Mouse (Mus musculus) cerebellum, adult 18-20 months (tissue): ENCODE data around the gene Furin.

Source experiments
- DNase-seq, 2 experiments: peaks; one replicate each; pipeline ENCODE4 v3.0.0; 2021

The Furin gene

DNA sequence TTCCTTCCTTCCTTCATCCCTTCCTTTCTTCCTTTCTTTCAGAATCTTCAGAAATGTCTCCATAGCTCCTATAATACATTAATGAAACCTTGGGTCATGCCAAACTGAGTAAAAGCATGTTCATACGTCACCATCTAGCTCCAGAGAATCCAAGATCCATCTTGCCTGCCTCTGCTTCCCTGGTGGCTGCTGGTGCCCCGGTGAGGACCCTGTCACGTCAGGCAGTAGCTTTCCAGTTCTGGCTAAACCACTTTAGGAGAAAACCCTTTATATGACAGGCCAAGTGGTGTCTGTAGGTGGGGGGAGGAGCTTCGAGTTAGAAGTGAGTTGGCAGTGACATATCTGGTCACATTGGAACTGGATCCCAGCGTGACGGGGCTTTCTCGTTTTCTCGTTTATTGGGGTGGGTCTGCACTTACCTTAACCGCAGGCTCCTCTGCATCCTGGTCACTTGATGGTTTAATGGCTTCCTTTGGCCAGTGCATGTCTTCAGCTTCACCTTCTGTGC lies at the start of gene Furin:
TSS of gene Furin (minus strand) at position 249 of the 508 bp plus-strand sequence.
- no peak for DNase-seq

DNA sequence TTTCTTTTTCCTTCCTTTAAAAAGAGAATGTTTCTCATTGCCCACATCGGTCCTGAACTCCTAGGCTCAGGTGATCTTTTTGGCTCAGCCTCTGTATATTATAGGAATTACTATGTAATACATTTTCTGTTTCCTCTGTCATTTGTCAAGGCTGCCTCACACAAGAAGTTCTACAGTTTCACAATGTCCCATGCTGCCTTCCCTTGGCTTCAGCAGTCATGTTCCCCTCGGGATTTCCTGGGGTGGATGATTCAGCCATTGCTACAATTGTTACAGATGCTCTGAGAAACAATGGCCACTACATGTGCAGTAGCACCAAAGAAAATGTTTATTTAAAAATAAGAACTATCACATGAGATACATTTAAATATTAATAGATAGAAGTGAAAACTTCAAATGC lies 49.5 kb upstream of the Furin start:
- no peak for DNase-seq

GRCm38 (mm10) chr7:80453997-80454396 lies 48.8 kb upstream of the Furin start:
- no peak for DNase-seq

DNA sequence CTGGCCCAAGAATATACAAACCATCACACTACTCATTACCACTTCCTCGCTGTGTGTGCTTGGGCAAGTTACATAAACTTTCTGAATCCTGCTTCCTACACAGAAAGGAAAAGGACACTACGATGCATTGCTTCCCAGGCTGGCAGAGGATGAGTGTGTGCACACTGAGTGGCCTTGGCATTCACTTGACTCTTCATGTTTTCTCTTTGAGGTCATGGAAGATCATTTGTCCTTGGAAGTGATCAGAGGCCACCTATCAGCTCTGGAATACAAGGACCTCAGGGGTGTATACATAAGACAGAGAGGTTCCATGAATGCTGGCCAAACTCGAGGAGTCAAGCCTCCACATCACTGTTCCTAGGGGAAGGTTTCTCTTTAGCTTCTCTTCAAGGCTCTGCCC lies 47.9 kb upstream of the Furin start:
- DNase-seq: no peak

- no peak for DNase-seq
These were observed 47.0 kb upstream of the Furin start for GRCm38 (mm10) chr7:80452241-80452640.

GRCm38 (mm10) chr7:80451550-80452232 lies 46.5 kb upstream of the Furin start:
- no peak for DNase-seq

GRCm38 (mm10) chr7:80450354-80450753 lies 45.1 kb upstream of the Furin start:
- DNase-seq: no peak

DNA sequence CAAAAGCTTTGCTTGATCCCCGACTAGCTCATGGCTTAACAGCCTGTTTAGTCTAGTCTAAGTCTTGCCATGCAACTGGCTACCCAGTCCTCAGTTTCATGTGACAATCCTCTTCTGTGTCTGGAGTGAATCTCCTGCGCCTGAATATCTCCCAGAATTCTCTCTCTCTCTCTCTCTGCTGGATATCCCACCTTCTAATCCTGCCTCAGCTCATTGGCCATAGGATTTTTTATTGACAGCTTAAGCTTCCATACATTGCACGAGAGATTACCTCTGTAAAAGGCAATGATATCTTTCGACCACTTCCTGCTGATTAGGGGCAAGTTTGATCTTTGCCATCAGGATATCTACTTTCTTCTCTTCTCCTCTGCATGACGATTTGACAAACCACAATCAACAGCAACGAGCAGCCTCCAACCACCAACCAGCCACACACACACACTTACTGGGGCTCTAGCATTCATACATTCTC lies 44.4 kb upstream of the Furin start:
- DNase-seq: no peak

DNA sequence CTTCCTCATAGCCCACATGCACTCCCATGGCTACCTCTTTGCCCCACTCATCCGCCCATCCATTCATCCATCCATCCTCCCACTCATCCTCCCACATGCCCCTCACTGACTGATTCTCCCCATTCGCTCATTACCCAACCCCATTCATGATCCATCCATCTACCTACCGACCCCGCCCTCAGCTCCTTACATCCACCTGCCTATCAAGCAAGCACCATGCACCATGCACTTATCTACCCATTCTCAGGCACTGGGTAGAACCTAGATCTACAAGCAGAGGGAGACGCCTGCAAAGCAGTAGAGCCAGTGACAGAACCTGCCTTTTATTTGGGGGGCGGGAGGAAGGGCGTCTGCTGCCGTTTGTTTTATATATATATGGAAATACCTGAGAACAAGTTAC lies 42.1 kb upstream of the Furin start:
- no peak for DNase-seq

GRCm38 (mm10) chr7:80446221-80446878 lies 41.1 kb upstream of the Furin start:
- no peak for DNase-seq

- no peak for DNase-seq
These were observed 40.3 kb upstream of the Furin start for GRCm38 (mm10) chr7:80445492-80445891.

DNA sequence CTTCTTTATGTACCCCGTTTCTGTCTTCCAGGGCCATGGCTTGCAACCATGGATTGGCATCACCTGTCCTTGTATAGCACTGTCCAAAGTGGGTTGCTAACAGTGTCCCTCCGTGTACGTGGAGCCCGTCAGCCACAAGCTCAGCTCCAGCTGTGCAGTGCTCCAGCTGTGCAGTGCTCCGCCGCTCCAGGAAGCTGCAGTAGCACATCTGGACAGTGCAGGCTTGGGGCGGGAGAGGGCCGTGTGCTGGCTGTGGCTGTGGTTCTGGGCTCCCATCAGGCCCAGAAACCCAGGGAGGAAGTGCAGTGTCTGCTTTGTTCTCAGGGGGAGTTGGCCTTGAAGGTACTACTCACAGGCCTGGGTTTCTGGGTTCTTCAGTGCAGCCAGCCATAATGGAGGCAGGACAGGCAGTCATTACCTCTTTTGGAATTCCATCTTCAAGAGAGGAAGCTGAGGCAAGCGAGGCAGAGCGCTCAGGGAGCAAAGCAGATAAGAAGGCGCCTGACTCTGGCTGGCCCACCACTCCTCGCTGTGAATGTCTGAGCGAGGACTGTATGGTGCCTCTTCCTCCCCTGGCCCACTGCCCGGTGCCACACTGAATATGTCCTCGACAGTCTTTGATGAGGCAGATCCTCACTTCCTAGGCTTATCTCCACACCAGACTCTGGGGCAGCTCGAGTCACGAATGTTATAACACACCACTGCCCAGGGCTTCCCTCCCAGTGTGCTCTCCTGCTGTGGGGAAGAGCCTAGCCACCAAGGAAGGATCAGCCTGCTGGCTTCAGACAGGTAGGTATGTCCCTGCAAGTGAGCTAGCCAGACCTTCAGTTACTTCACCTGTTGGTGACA lies 39.4 kb upstream of the Furin start:
- no peak for DNase-seq

DNA sequence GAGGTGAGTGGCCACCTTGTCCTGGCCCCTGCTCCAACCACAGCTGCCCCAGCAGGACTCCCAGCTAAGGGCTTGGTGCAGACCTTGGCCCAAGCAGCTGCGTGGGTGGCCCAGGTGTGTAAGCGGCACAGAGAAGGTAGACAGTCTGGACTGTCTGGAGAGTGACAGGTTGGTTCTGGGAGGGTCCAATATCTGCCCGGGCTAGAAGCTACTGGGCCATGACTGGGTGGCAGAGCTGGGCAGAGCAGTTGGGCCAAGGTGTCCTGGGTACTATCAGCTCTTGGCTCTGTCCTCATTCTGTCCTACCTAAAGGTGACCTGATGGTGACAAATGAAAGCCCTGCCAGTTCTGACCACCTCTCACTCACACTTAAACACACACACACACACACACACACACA lies 37.9 kb upstream of the Furin start:
- DNase-seq: no peak

DNA sequence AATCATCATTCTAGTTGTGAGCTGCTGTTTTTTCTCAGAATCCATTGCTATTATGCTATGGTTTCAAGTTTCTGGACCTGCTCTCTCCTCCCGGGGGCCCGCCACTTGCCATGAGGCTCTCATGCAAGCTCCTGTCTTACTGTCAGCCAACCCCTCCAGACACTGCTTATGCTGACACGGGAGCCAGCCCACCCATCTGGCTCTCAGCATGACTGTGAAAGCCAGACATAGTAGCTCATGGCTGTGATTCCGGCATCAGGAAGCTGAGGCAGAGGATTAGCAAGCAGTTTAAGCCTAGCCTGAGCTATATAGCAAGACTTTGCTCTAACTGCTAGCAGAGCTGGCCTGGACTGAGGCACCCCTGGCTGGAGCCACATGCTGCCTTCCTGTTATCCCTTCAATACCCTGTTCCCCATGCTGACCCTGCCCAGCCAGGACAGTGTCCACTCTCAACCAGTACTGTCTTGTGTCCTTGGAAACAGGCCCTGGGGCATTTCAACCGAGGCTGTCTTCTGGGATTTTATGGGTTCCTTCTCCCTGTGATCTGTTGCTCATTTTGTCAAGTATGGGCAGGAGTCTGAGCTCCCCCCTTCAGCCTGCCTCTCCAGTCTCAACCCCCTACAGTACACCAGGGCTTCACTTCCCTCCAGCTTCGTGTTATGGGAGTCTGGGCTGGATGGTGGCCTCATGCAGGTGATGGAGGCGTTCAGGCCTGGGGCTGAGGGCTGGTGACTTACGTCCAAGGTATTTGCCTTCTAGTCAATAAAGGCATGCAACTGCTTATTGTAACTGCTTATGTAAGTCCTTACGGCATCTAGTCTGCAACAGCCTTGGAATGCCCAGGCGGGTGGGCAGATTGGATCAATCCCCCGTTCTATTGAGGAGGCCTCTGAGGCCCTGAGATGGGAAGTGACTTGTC lies 37.0 kb upstream of the Furin start:
- no peak for DNase-seq

- no peak for DNase-seq
These were observed 35.4 kb upstream of the Furin start for GRCm38 (mm10) chr7:80440685-80441084.

DNA sequence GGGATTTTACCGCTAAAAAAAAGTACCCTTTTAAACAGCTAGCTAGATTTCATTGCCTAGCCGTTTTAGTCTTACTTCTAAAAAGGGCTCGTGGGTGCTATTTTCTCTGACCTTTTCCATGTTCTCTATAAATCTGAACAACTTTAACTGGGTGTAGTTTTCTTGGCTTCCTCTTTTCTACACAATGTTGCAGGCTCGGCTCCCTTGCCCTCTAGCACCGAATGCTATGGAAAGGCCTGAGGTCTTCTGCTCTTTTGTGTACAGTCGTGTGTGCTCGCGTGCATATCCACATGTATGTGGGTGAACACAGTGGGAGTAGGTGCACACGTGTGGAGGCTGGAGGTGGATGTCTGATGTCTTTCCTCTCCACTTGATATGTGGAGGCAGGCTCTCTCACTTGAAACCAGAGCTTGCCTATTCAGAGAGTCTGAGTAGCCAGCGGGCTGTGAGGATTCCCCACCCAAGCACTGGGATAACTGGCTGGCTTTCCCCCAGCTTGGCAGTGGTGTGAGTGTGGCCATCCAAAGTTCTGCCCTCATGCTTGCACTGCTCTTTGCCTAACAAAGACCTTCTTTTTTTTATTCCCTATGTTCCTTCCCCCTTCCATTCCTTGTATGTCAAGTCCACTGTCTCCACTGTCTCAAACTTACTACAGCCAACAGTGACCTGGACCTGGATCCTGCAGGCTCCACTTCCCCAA lies 34.7 kb upstream of the Furin start:
- peak in 1 of 2 experiments; percentile 12 for DNase-seq

DNA sequence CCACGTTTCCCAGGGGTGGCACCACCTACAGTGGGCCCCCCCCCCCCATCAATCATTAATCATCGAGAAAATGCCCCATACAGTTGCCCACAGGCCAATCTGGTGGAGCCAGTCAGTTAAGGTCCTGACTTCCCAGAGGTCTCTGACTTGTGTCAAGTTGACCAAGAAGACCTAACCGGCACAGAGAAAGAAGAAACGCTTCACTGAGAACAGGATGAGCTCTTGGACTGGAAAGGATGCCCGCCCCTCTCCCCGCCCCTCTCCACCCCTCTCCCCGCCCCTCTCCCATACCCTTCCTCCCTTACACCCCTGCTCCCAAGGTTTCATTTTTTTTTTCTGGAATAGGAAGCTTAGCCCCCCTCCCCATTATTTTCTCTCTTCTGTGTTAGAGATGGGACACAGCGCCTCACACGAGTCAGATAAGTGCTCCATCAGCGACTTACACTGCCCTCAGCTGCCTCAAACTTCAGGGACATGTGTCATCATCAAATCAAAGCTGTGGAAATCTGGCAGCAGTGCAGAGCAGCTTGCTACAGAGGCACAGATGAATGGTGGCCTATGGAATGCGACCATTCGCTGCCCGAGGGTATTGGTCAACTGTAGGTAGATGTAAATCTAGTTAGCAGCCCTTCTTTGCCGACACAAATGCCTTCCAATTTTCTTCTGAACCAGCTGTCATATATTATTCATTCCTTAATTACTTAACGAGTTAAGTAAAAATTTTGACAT lies 34.0 kb upstream of the Furin start:
- no peak for DNase-seq

GRCm38 (mm10) chr7:80436571-80436970 lies 31.3 kb upstream of the Furin start:
- DNase-seq: no peak

DNA sequence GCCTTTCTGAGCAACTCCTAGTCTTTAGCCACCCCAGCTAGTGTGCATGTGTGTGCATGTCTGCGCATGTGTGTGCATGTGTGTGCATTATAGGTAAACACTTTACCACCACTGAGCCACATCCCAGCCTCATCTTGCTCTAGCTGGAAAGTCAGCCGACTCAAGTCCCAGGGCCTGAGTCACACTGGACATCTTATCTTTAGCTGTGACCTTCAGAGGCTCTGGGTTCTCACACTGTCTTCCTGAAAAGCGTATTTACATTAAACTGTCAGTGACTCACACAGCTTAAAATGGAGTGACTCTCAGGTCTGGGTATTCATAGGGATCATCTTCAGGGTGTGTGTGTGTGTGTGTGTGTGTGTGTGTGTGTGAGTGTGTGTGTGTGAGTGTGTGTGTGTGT lies 30.4 kb upstream of the Furin start:
- DNase-seq: no peak

GRCm38 (mm10) chr7:80429661-80430060 lies 24.4 kb upstream of the Furin start:
- DNase-seq: peak; percentile 20 to 28

GRCm38 (mm10) chr7:80427730-80428129 lies 22.5 kb upstream of the Furin start:
- DNase-seq: no peak
